Mouse (Mus musculus) heart, postnatal 0 days (tissue): Measurements from ENCODE around the gene Gpr182. TPM values are rescaled to one million over a fixed set of nuclear protein-coding genes. Genes with fewer than 3 reads are reported as not detected.
"Not testable (repeated sequence)": the region's sequence is repeated elsewhere in the genome, so short reads cannot be mapped to it uniquely, and the experiment has no call there.

ENCODE experiments used
- ATAC-seq: fragments of 200-750 bp; cut with Nextera tagmentation; 2 replicates; pipeline ENCODE4 v1.8.0; 2017; ENCODE audit warnings: low read depth, moderate number of reproducible peaks, moderate library complexity; ENCODE audit not compliant: insufficient read depth
- DNase-seq: peaks from one replicate; pipeline ENCODE4 v3.0.0-alpha.2; 2016; ENCODE audit warnings: low spot score
- H3K27ac ChIP-seq: fragments of 300-500 bp; sonication (generic); 2 replicates; pipeline ENCODE4 v1.5.1; 2014; ENCODE audit warnings: low read depth, mild to moderate bottlenecking
- H3K27me3 ChIP-seq: fragments of 300-500 bp; sonication (generic); 2 replicates; pipeline ENCODE4 v1.6.1; 2014; ENCODE audit warnings: low read length, mixed read lengths; ENCODE audit not compliant: control insufficient read depth, insufficient read depth
- H3K36me3 ChIP-seq: fragments of 300-500 bp; sonication (generic); replicated peaks from 2 replicates; pipeline ENCODE4 v1.6.1; 2014; ENCODE audit warnings: low read length, mixed read lengths; ENCODE audit not compliant: control insufficient read depth, insufficient read depth
- H3K4me1 ChIP-seq: fragments of 300-500 bp; sonication (generic); 2 replicates; pipeline ENCODE4 v1.6.1; 2014; ENCODE audit warnings: antibody characterized with exemption; ENCODE audit not compliant: control insufficient read depth, insufficient read depth
- H3K4me2 ChIP-seq: fragments of 300-500 bp; sonication (generic); 2 replicates; pipeline ENCODE4 v1.6.1; 2014; ENCODE audit warnings: low read depth, mild to moderate bottlenecking, low read length, moderate library complexity
- H3K4me3 ChIP-seq: fragments of 300-500 bp; sonication (generic); 2 replicates; pipeline ENCODE4 v1.5.1; 2014; ENCODE audit warnings: low read depth, low read length
- H3K9ac ChIP-seq: fragments of 300-500 bp; sonication (generic); replicated peaks from 2 replicates; pipeline ENCODE4 v1.6.1; 2014; ENCODE audit warnings: low read depth, low read length, mixed read lengths
- H3K9me3 ChIP-seq: fragments of 300-500 bp; sonication (generic); replicated peaks from 2 replicates; pipeline ENCODE4 v1.6.1; 2016; ENCODE audit warnings: low read length; ENCODE audit not compliant: control insufficient read depth
- CTCF ChIP-seq: IDR thresholded peaks from 2 replicates; pipeline ENCODE4 v1.5.1; 2016; ENCODE audit warnings: antibody characterized with exemption, control low read depth, low read depth
- EP300 ChIP-seq: IDR thresholded peaks from 2 replicates; pipeline ENCODE4 v1.6.1; 2016; ENCODE audit warnings: antibody characterized with exemption, low read depth
- WGBS: fragments of 180-500 bp; shearing (Covaris S2); extraction: QIAGEN DNeasy Blood & Tissue Kit; methylation state at CpG from one replicate; pipeline ENCODE4 v1.1.7; 2014; 5-methylcytosine and 5-hydroxymethylcytosine counted together
- polyA plus RNA-seq: library from polyadenylated mRNA; unstranded; fragments of >200 nt; fragmentation: Nextera tagmentation; extraction: Ambion mirVana; gene quantifications from 2 replicates; pipeline ENCODE4 v1.2.1, GENCODE M21; 2015
- total RNA-seq: library from RNA; depleted of rRNA; stranded (reverse); fragments of >200 nt; gene quantifications from 2 replicates; pipeline ENCODE4 v1.2.3, GENCODE M21; 2014; ENCODE audit warnings: low replicate concordance

Gpr182 gene
- total and polyA plus RNA-seq, 2 experiments from 2014 or later, result 9.9 to 13.6 TPM

DNA sequence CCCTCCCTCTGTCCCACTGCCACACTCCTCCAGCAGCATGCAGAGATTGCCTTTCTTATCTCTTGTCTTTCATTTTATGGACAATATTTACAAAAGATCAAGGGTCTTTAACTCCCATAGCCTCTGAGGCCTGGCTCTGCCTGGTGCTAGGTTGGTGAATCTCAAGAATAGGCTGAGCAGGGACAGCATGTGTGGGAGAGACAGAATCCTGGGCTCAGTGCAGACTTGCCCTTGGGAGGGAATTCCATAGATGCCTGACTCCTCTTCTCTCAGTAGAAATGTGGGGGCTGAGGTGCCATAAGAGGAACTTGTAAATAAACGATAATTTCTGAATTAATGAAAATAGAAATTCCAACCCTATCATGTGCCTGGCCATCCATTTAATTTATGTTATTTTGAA, 15.0 kb upstream of the Gpr182 start:
- Histone ChIP-seq H3K36me3 (no peaks in the 10 kb centered on the region), H3K4me3 (no peak overlapping the region), H3K9ac (no peak overlapping the region), H3K4me2 (no peak overlapping the region), H3K4me1 (no peaks in the 10 kb centered on the region), H3K27ac (no peak overlapping the region), H3K27me3 (no peaks in the 10 kb centered on the region), H3K9me3 (no peaks in the 10 kb centered on the region)
- no peak for TF ChIP-seq CTCF
- no peak for TF ChIP-seq EP300
- ATAC-seq (no peak), DNase-seq (no peak)
- WGBS, result 50% methylated on average over 1 of the region's 1 CpGs

DNA sequence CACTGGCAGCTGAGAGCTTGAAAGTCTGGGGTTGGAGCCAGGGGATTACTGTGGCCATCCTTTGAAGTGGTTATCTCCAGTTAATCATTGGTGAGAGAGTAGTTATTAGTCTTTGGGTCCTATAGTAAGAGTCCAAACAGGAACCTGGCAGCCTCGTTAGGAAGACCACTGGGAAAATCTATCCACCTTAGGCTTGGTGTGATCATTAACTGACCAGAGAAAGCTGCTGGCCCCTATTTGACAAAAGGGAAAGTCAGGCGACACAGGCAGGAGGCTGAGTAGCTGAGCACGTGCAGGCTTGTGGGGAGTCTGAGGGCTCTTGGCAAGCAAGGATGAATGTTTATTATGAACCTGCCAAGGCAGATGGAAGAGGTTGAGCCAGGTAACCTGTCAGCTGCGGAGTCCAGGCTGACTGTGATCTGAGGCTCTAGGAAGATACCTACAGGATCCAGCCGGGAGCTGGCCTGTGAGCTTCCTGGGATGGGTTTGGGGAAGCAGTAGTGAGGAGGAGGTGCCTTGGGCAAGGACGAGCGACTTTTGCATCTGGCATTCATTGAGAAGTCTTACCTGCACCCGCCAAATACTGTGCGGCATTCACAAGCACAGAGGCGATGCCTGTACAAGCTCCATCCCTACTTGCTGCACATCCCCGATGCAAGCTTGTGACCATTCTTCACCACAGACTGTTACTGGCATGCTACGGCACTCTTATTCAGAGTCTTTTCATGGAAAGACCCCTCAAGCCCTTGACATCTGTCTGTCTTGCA, 12.6 kb upstream of the Gpr182 start:
- Histone ChIP-seq H3K4me2 (no peak overlapping the region), H3K36me3 (no peaks in the 10 kb centered on the region), H3K9me3 (no peaks in the 10 kb centered on the region), H3K9ac (no peak overlapping the region), H3K27me3 (no peaks in the 10 kb centered on the region), H3K27ac (no peak overlapping the region), H3K4me3 (no peak overlapping the region), H3K4me1 (no peaks in the 10 kb centered on the region)
- no peak for ATAC-seq
- TF ChIP-seq EP300 (no peak), CTCF (no peak)
- DNase-seq, result no peak
- WGBS, result 66% methylated on average over 12 of the region's 12 CpGs

GRCm38 (mm10) chr10:127762926-127763325, 11.4 kb upstream of the Gpr182 start:
- H3K4me3 ChIP-seq, H3K9me3 ChIP-seq, DNase-seq, H3K4me1 ChIP-seq, H3K4me2 ChIP-seq, H3K9ac ChIP-seq, H3K27me3 ChIP-seq, H3K36me3 ChIP-seq, ATAC-seq, H3K27ac ChIP-seq: not testable (repeated sequence)
- 77% methylated on average over 10 of the region's 10 CpGs for WGBS

DNA sequence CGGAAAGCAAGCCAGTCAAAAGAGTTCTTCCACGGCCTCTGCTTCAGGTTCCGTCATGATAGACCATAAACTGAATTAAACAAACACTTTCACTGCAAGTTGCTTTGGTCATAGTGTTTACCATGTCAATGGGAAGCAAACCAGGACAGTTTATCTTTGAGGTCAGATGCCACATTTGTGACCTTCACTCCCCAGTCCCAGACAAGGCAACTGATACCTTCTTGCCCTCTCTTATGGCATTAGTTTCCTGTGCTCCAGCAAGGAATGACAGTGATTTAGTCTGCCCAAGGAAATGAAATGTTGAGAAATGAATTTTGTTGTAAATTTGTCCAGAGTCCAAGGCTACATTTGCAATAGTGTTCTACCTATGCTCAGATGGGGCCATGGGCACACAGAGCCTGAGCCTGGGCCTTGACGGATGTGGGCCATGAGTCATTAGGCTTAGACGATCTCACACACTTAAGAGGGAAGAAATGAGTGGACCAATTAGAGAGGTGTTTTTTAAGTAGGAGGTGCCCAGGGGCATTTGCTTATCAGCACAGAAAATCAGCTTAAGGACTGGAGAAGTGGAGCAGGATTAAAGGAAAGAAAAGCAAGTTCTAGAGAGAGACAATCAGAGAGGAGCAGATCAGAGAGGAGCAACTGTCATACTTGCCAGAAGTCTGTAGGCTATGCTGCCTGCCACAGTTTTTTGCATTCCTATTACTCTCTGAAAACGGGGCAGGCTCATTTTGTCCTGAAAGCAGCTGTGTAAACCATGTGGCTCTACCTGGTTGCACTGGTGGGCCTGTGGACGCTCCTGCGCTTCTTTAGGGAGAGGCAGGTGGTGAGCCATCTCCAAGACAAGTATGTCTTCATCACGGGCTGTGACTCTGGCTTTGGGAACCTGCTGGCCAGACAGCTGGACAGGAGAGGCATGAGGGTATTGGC, 7.9 kb upstream of the Gpr182 start, which contains the start of the genes Rdh1 and Rdh16f1:
Gene Rdh1 (plus strand): TSS at position 541 of the 930 bp plus-strand sequence.
Gene Rdh16f1 (plus strand): TSS at position 607 of the 930 bp plus-strand sequence.
- Histone ChIP-seq H3K27ac (no peak within 1 kb of the TSS), H3K4me2 (no peak within 1 kb of the TSS), H3K9me3 (no peaks in the 10 kb centered on the region), H3K4me1 (peaks cover 11% of the 10 kb centered on the region; the same call in 1 of the 2 replicates), H3K9ac (no peak within 1 kb of the TSS), H3K36me3 (no peaks in the 10 kb centered on the region), H3K4me3 (no peak within 1 kb of the TSS), H3K27me3 (no peaks in the 10 kb centered on the region)
- no peak for DNase-seq
- TF ChIP-seq EP300 (no peak), CTCF (no peak)
- WGBS, result 57% methylated on average over 9 of the region's 9 CpGs
- no peak for ATAC-seq

DNA sequence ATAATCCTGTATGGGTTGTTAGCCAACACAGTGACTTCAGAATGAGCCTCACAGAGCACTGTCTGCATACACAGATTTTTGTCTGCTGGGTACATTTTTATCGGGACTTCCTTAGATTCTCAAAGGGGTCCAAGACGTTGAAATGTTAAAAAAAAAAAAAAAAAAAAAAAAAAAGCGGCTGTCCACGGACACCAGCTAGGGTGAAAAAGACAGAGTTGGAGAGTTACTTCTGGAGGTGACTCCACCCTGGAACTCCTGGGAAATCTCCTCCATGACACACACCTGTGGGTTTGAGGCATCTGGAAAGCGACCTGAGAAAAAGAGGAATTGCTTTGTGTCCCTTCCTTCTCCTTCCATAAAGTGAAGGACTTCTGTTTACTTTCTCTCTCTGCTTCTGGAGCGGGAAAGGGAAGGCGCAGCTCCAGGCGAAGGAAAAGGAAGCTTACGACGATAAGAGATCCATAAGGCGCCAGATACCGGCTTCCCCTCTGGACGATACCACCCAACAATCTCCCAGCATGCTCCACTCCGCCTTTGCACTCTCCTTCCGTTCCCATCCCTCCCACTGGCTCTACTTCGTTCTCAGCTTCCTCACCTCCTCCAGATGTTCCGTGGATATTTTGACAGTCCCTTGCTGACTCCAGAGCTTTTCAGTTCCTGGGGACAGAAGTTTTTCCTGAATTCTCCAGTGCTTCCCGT, 4.4 kb upstream of the Gpr182 start:
- H3K27me3 ChIP-seq, result no peaks in the 10 kb centered on the region
- TF ChIP-seq EP300, result no peak
- TF ChIP-seq CTCF, result no peak
- H3K4me3 ChIP-seq, result peak overlapping the region; percentile 32
- peak overlapping the region; percentile 64 for H3K27ac ChIP-seq
- H3K9ac ChIP-seq, result no peak overlapping the region
- peak; percentile 65 for DNase-seq
- 19% methylated on average over 17 of the region's 18 CpGs for WGBS
- H3K9me3 ChIP-seq, result no peaks in the 10 kb centered on the region
- peak overlapping the region; percentile 57 for H3K4me2 ChIP-seq
- peaks cover 11% of the 10 kb centered on the region; the same call in 1 of the 2 replicates for H3K4me1 ChIP-seq
- ATAC-seq, result peak; percentile 60
- no peaks in the 10 kb centered on the region for H3K36me3 ChIP-seq
